Mouse (Mus musculus): ENCODE measurements around the gene Tbk1. TPM values are rescaled to one million over a fixed set of nuclear protein-coding genes. Genes with fewer than 3 reads are reported as not detected.

Gene Tbk1
- polyA plus RNA-seq, 1 experiment = 14.8 TPM

- no peak overlapping the region for H3K27ac ChIP-seq (ENCODE audit: insufficient read depth, low read depth, low read length)
Observed at GRCm38 (mm10) chr10:121583016-121583415, 3.6 kb downstream of the Tbk1 start.

GRCm38 (mm10) chr10:121582287-121582686, 4.3 kb downstream of the Tbk1 start:
- peaks cover 2% of the 10 kb centered on the region; the same call in 1 of the 2 replicates for H3K4me1 ChIP-seq (ENCODE audit: control insufficient read depth, insufficient read depth, low read length)
- no peaks in the 10 kb centered on the region; the same call in 1 of the 2 replicates for H3K36me3 ChIP-seq (ENCODE audit: control insufficient read depth, insufficient read depth, low read length)
- no peak overlapping the region for H3K27ac ChIP-seq (ENCODE audit: insufficient read depth, low read depth, low read length)
- H3K27me3 ChIP-seq (replicated peaks; ENCODE audit: control insufficient read depth, insufficient read depth, low read length) = no peaks in the 10 kb centered on the region
- WGBS = 90% methylated on average over 8 of the region's 8 CpGs
- H3K4me3 ChIP-seq (ENCODE audit: insufficient read depth, low read depth, low read length) = no peak overlapping the region
- no peak for DNase-seq
- TF ChIP-seq POLR2A (IDR thresholded peaks at IDR 0.05; ENCODE audit: low read depth, low read length) (no peak), CTCF (conservative IDR thresholded peaks at IDR 0.05; ENCODE audit: insufficient read depth, insufficient read length, low read depth, low read length) (no peak)

More at GRCm38 (mm10) chr10:121583016-121583415, 3.6 kb downstream of the Tbk1 start:
- Histone ChIP-seq H3K27me3 (replicated peaks; ENCODE audit: control insufficient read depth, insufficient read depth, low read length) (no peaks in the 10 kb centered on the region), H3K36me3 (ENCODE audit: control insufficient read depth, insufficient read depth, low read length) (no peaks in the 10 kb centered on the region; the same call in 1 of the 2 replicates), H3K4me1 (ENCODE audit: control insufficient read depth, insufficient read depth, low read length) (peaks cover 2% of the 10 kb centered on the region; the same call in 1 of the 2 replicates), H3K4me3 (ENCODE audit: insufficient read depth, low read depth, low read length) (no peak overlapping the region)
- WGBS = 81% methylated on average over 12 of the region's 12 CpGs
- TF ChIP-seq POLR2A (IDR thresholded peaks at IDR 0.05; ENCODE audit: low read depth, low read length) (no peak), CTCF (conservative IDR thresholded peaks at IDR 0.05; ENCODE audit: insufficient read depth, insufficient read length, low read depth, low read length) (no peak)
- no peak for DNase-seq

GRCm38 (mm10) chr10:121581405-121581804, 5.2 kb downstream of the Tbk1 start:
- no peaks in the 10 kb centered on the region for H3K27me3 ChIP-seq (replicated peaks; ENCODE audit: control insufficient read depth, insufficient read depth, low read length)
- no peak for DNase-seq
- H3K36me3 ChIP-seq (ENCODE audit: control insufficient read depth, insufficient read depth, low read length) = no peaks in the 10 kb centered on the region; the same call in 1 of the 2 replicates
- 65% methylated on average over 6 of the region's 6 CpGs for WGBS
- H3K4me3 ChIP-seq (ENCODE audit: insufficient read depth, low read depth, low read length) = no peak overlapping the region
- no peak for TF ChIP-seq POLR2A (IDR thresholded peaks at IDR 0.05; ENCODE audit: low read depth, low read length)
- no peak for TF ChIP-seq CTCF (conservative IDR thresholded peaks at IDR 0.05; ENCODE audit: insufficient read depth, insufficient read length, low read depth, low read length)
- H3K27ac ChIP-seq (ENCODE audit: insufficient read depth, low read depth, low read length) = no peak overlapping the region
- H3K4me1 ChIP-seq (ENCODE audit: control insufficient read depth, insufficient read depth, low read length) = peaks cover 2% of the 10 kb centered on the region; the same call in 1 of the 2 replicates

GRCm38 (mm10) chr10:121580381-121580780, 6.2 kb downstream of the Tbk1 start:
- Histone ChIP-seq H3K4me3 (ENCODE audit: insufficient read depth, low read depth, low read length) (no peak overlapping the region), H3K27me3 (replicated peaks; ENCODE audit: control insufficient read depth, insufficient read depth, low read length) (no peaks in the 10 kb centered on the region), H3K36me3 (ENCODE audit: control insufficient read depth, insufficient read depth, low read length) (no peaks in the 10 kb centered on the region; the same call in 1 of the 2 replicates), H3K27ac (ENCODE audit: insufficient read depth, low read depth, low read length) (no peak overlapping the region), H3K4me1 (ENCODE audit: control insufficient read depth, insufficient read depth, low read length) (peaks cover 2% of the 10 kb centered on the region; the same call in 1 of the 2 replicates)
- no peak for TF ChIP-seq CTCF (conservative IDR thresholded peaks at IDR 0.05; ENCODE audit: insufficient read depth, insufficient read length, low read depth, low read length)
- no peak for TF ChIP-seq POLR2A (IDR thresholded peaks at IDR 0.05; ENCODE audit: low read depth, low read length)
- no peak for DNase-seq
- WGBS = 87% methylated on average over 5 of the region's 5 CpGs

GRCm38 (mm10) chr10:121576372-121576771, 10.2 kb downstream of the Tbk1 start:
- 61% methylated on average over 9 of the region's 9 CpGs for WGBS
- no peak overlapping the region for H3K27ac ChIP-seq (ENCODE audit: insufficient read depth, low read depth, low read length)
- no peaks in the 10 kb centered on the region for H3K27me3 ChIP-seq (replicated peaks; ENCODE audit: control insufficient read depth, insufficient read depth, low read length)
- H3K4me3 ChIP-seq (ENCODE audit: insufficient read depth, low read depth, low read length) = no peak overlapping the region
- H3K36me3 ChIP-seq (ENCODE audit: control insufficient read depth, insufficient read depth, low read length) = peaks cover 3% of the 10 kb centered on the region
- TF ChIP-seq CTCF (conservative IDR thresholded peaks at IDR 0.05; ENCODE audit: insufficient read depth, insufficient read length, low read depth, low read length) = no peak
- TF ChIP-seq POLR2A (IDR thresholded peaks at IDR 0.05; ENCODE audit: low read depth, low read length) = no peak
- H3K4me1 ChIP-seq (ENCODE audit: control insufficient read depth, insufficient read depth, low read length) = no peaks in the 10 kb centered on the region
- no peak for DNase-seq

GRCm38 (mm10) chr10:121571511-121572147, 15.0 kb downstream of the Tbk1 start:
- H3K36me3 ChIP-seq (ENCODE audit: control insufficient read depth, insufficient read depth, low read length) = peaks cover 3% of the 10 kb centered on the region
- 94% methylated on average over 22 of the region's 22 CpGs for WGBS
- H3K27ac ChIP-seq (ENCODE audit: insufficient read depth, low read depth, low read length) = no peak overlapping the region
- H3K27me3 ChIP-seq (replicated peaks; ENCODE audit: control insufficient read depth, insufficient read depth, low read length) = no peaks in the 10 kb centered on the region
- TF ChIP-seq POLR2A (IDR thresholded peaks at IDR 0.05; ENCODE audit: low read depth, low read length) = no peak
- TF ChIP-seq CTCF (conservative IDR thresholded peaks at IDR 0.05; ENCODE audit: insufficient read depth, insufficient read length, low read depth, low read length) = no peak
- H3K4me1 ChIP-seq (ENCODE audit: control insufficient read depth, insufficient read depth, low read length) = no peaks in the 10 kb centered on the region
- no peak for DNase-seq
- no peak overlapping the region for H3K4me3 ChIP-seq (ENCODE audit: insufficient read depth, low read depth, low read length)

- Histone ChIP-seq H3K4me1 (ENCODE audit: control insufficient read depth, insufficient read depth, low read length) (no peaks in the 10 kb centered on the region), H3K36me3 (ENCODE audit: control insufficient read depth, insufficient read depth, low read length) (peaks cover 3% of the 10 kb centered on the region), H3K27me3 (replicated peaks; ENCODE audit: control insufficient read depth, insufficient read depth, low read length) (no peaks in the 10 kb centered on the region), H3K4me3 (ENCODE audit: insufficient read depth, low read depth, low read length) (no peak overlapping the region), H3K27ac (ENCODE audit: insufficient read depth, low read depth, low read length) (no peak overlapping the region)
- TF ChIP-seq POLR2A (IDR thresholded peaks at IDR 0.05; ENCODE audit: low read depth, low read length) = no peak
- TF ChIP-seq CTCF (conservative IDR thresholded peaks at IDR 0.05; ENCODE audit: insufficient read depth, insufficient read length, low read depth, low read length) = no peak
- DNase-seq = no peak
- 93% methylated on average over 3 of the region's 3 CpGs for WGBS
Observed at GRCm38 (mm10) chr10:121571031-121571430, 15.6 kb downstream of the Tbk1 start.
